Mouse (Mus musculus) midbrain, postnatal 0 days (tissue): Measurements from ENCODE around the gene Vwa3a. TPM values are rescaled to one million over a fixed set of nuclear protein-coding genes. Genes with fewer than 3 reads are reported as not detected.

Source experiments
- ATAC-seq: fragments of 200-750 bp; cut with Nextera tagmentation; 2 replicates; pipeline ENCODE4 v1.8.0; 2017; ENCODE audit warnings: moderate number of reproducible peaks, mild to moderate bottlenecking, moderate TSS enrichment, moderate library complexity; ENCODE audit not compliant: low FRiP score
- DNase-seq: peaks from one replicate; pipeline ENCODE4 v3.0.0-alpha.2; 2015; ENCODE audit warnings: low spot score
- H3K27ac ChIP-seq: fragments of 300-500 bp; sonication (generic); 2 replicates; pipeline ENCODE4 v1.5.1; 2014; ENCODE audit warnings: low read depth, mild to moderate bottlenecking, low read length, mixed read lengths
- H3K27me3 ChIP-seq: fragments of 300-500 bp; sonication (generic); 2 replicates; pipeline ENCODE4 v1.6.1; 2014; ENCODE audit warnings: low read length, control low read depth, mixed read lengths; ENCODE audit not compliant: insufficient read depth
- H3K36me3 ChIP-seq: fragments of 300-500 bp; sonication (generic); 2 replicates; pipeline ENCODE4 v1.6.1; 2014; ENCODE audit warnings: low read length, control low read depth, mixed read lengths; ENCODE audit not compliant: insufficient read depth
- H3K4me1 ChIP-seq: fragments of 300-500 bp; sonication (generic); 2 replicates; pipeline ENCODE4 v1.6.1; 2014; ENCODE audit warnings: mild to moderate bottlenecking, control low read depth, antibody characterized with exemption, low read length, mixed read lengths; ENCODE audit not compliant: insufficient read depth
- H3K4me2 ChIP-seq: fragments of 300-500 bp; sonication (generic); 2 replicates; pipeline ENCODE4 v1.6.1; 2014; ENCODE audit warnings: low read depth, mild to moderate bottlenecking, low read length, mixed read lengths; ENCODE audit not compliant: poor library complexity, severe bottlenecking
- H3K4me3 ChIP-seq: fragments of 300-500 bp; sonication (generic); 2 replicates; pipeline ENCODE4 v1.5.1; 2014; ENCODE audit warnings: low read depth, mild to moderate bottlenecking, low read length, moderate library complexity
- H3K9ac ChIP-seq: fragments of 300-500 bp; sonication (generic); replicated peaks from 2 replicates; pipeline ENCODE4 v1.6.1; 2014; ENCODE audit warnings: mild to moderate bottlenecking, low read length, moderate library complexity, mixed read lengths; ENCODE audit not compliant: poor library complexity, severe bottlenecking
- H3K9me3 ChIP-seq: fragments of 300-500 bp; sonication (generic); 2 replicates; pipeline ENCODE4 v1.6.1; 2016; ENCODE audit warnings: low read length, control low read depth
- CTCF ChIP-seq: IDR thresholded peaks from 2 replicates; pipeline ENCODE4 v1.5.1; 2016; ENCODE audit warnings: antibody characterized with exemption, mild to moderate bottlenecking
- whole genome bisulfite sequencing: fragments of 180-500 bp; shearing (Covaris S2); extraction: QIAGEN DNeasy Blood & Tissue Kit; methylation state at CpG from one replicate; pipeline ENCODE4 v1.1.7; 2014; 5-methylcytosine and 5-hydroxymethylcytosine counted together
- polyA plus RNA-seq: library from polyadenylated mRNA; unstranded; fragments of >200 nt; fragmentation: Nextera tagmentation; extraction: Ambion mirVana; gene quantifications from 2 replicates; pipeline ENCODE4 v1.2.1, GENCODE M21; 2015
- total RNA-seq: library from RNA; depleted of rRNA; stranded (reverse); fragments of >200 nt; gene quantifications from 2 replicates; pipeline ENCODE4 v1.2.3, GENCODE M21; 2014

The Vwa3a gene
- total and polyA plus RNA-seq, 2 experiments from 2014 or later, result 1.6 to 2.3 TPM

- 7% methylated on average over 14 of the region's 14 CpGs for WGBS
- Histone ChIP-seq H3K27me3 (no peaks in the 10 kb centered on the region), H3K9ac (peak overlapping the region; percentile 44), H3K9me3 (no peaks in the 10 kb centered on the region), H3K36me3 (no peaks in the 10 kb centered on the region), H3K4me1 (peaks cover 8% of the 10 kb centered on the region), H3K4me3 (peak overlapping the region; percentile 53), H3K27ac (peak overlapping the region; percentile 76), H3K4me2 (peak overlapping the region; percentile 54)
- peak; percentile 92 for DNase-seq
- peak; percentile 82 for ATAC-seq
- TF ChIP-seq CTCF, result no peak
Measured at GRCm38 (mm10) chr7:120834863-120835372, 95.8 kb downstream of the Vwa3a start.

- peak; percentile 97 for TF ChIP-seq CTCF
- WGBS, result under 1% methylated on average over 41 of the region's 41 CpGs
- H3K4me3 ChIP-seq, result peak overlapping the region; percentile 53
Measured at GRCm38 (mm10) chr7:120835449-120836359, 96.6 kb downstream of the Vwa3a start.

GRCm38 (mm10) chr7:120836361-120836760 lies 97.2 kb downstream of the Vwa3a start:
- peak; percentile 61 for DNase-seq
- H3K27me3 ChIP-seq, result no peaks in the 10 kb centered on the region
- ATAC-seq, result peak; percentile 6; the same call in 1 of the 2 replicates
- no peak for TF ChIP-seq CTCF
- H3K36me3 ChIP-seq, result no peaks in the 10 kb centered on the region
- peak overlapping the region; percentile 44 for H3K9ac ChIP-seq
- peaks cover 3% of the 10 kb centered on the region; the same call in 1 of the 2 replicates for H3K4me1 ChIP-seq
- WGBS, result 5% methylated on average over 12 of the region's 12 CpGs
- H3K4me3 ChIP-seq, result peak overlapping the region; percentile 53
- H3K9me3 ChIP-seq, result no peaks in the 10 kb centered on the region
- H3K27ac ChIP-seq, result peak overlapping the region; percentile 76
- peak overlapping the region; percentile 53 for H3K4me2 ChIP-seq

More at GRCm38 (mm10) chr7:120835449-120836359, 96.6 kb downstream of the Vwa3a start:
- H3K27ac ChIP-seq, result peak overlapping the region; percentile 76
- H3K36me3 ChIP-seq, result no peaks in the 10 kb centered on the region
- no peaks in the 10 kb centered on the region for H3K27me3 ChIP-seq
- H3K9ac ChIP-seq, result peak overlapping the region; percentile 44
- ATAC-seq (peak; percentile 92), DNase-seq (peak; percentile 95)
- H3K4me2 ChIP-seq, result peak overlapping the region; percentile 54
- H3K9me3 ChIP-seq, result no peaks in the 10 kb centered on the region
- H3K4me1 ChIP-seq, result peaks cover 3% of the 10 kb centered on the region; the same call in 1 of the 2 replicates

- ATAC-seq, result no peak
Measured at GRCm38 (mm10) chr7:120838436-120839160, 99.5 kb downstream of the Vwa3a start.

GRCm38 (mm10) chr7:120839786-120840185 lies 100.7 kb downstream of the Vwa3a start:
- Histone ChIP-seq H3K9ac (no peak overlapping the region), H3K27me3 (no peaks in the 10 kb centered on the region), H3K27ac (no peak overlapping the region), H3K4me1 (peaks cover 5% of the 10 kb centered on the region; the same call in 1 of the 2 replicates), H3K36me3 (no peaks in the 10 kb centered on the region), H3K4me3 (no peak overlapping the region), H3K9me3 (no peaks in the 10 kb centered on the region), H3K4me2 (no peak overlapping the region)
- no peak for ATAC-seq
- TF ChIP-seq CTCF, result no peak
- WGBS, result 85% methylated on average over 2 of the region's 2 CpGs
- no peak for DNase-seq

More at GRCm38 (mm10) chr7:120838436-120839160, 99.5 kb downstream of the Vwa3a start:
- 75% methylated on average over 5 of the region's 5 CpGs for WGBS
- no peak for DNase-seq
- H3K9me3 ChIP-seq, result no peaks in the 10 kb centered on the region
- no peak overlapping the region for H3K4me3 ChIP-seq
- no peak overlapping the region for H3K4me2 ChIP-seq
- peaks cover 3% of the 10 kb centered on the region; the same call in 1 of the 2 replicates for H3K4me1 ChIP-seq
- no peaks in the 10 kb centered on the region for H3K36me3 ChIP-seq
- no peaks in the 10 kb centered on the region for H3K27me3 ChIP-seq
- H3K9ac ChIP-seq, result no peak overlapping the region
- no peak overlapping the region for H3K27ac ChIP-seq
- TF ChIP-seq CTCF, result no peak
